Mouse (Mus musculus) adrenal gland, postnatal 4 days (tissue): ENCODE measurements around the gene Olfr1031. TPM values are rescaled to one million over a fixed set of nuclear protein-coding genes. Genes with fewer than 3 reads are reported as not detected.
"Not testable (repeated sequence)": the region's sequence is repeated elsewhere in the genome, so short reads cannot be mapped to it uniquely, and the experiment has no call there.

Source experiments
- DNase-seq, 2 experiments: peaks; one replicate each; pipeline ENCODE4 v3.0.0; 2021 to 2022; ENCODE audit warnings: low spot score in 2 of 2, mixed read lengths in 2 of 2
- long read RNA-seq, 2 experiments: library from polyadenylated mRNA; stranded (forward); transcript quantifications; one replicate each; pipeline ENCODE4 v2.0.0; 2021
- total RNA-seq, 2 experiments: library from RNA; stranded (reverse); gene quantifications; 2 replicates each; pipeline ENCODE4 v1.2.3; 2021

Olfr1031 gene
- not detected for total RNA-seq
- long read RNA-seq, experiment 1, result 0 reads
- long read RNA-seq, experiment 2, result 0 reads

GRCm38 (mm10) chr2:85990004-85990403 lies at the start of gene Olfr1031:
TSS of gene Olfr1031 (plus strand) at chr2:85990304.
- no peak for DNase-seq

- DNase-seq, result no peak
These were observed 40.0 kb upstream of the Olfr1031 start, which contains the start of gene Olfr1028 for GRCm38 (mm10) chr2:85950137-85950536. TSS of gene Olfr1028 (plus strand) at chr2:85950437.

GRCm38 (mm10) chr2:85973595-85973994 lies 16.5 kb upstream of the Olfr1031 start, which contains the start of gene Olfr1029:
TSS of gene Olfr1029 (plus strand) at chr2:85973895.
- DNase-seq, result no peak

- no peak for DNase-seq
These were observed 11.1 kb upstream of the Olfr1031 start, which contains the start of gene Olfr1030 for GRCm38 (mm10) chr2:85978976-85979375. TSS of gene Olfr1030 (plus strand) at chr2:85979276.

- no peak for DNase-seq
These were observed 15.1 kb downstream of the Olfr1031 start, which contains the start of gene Olfr1032 for GRCm38 (mm10) chr2:86005240-86005639. TSS of gene Olfr1032 (plus strand) at chr2:86005540.

- DNase-seq, result not testable (repeated sequence)
These were observed 30.3 kb downstream of the Olfr1031 start, which contains the start of gene Olfr1033 for GRCm38 (mm10) chr2:86020406-86020805. TSS of gene Olfr1033 (plus strand) at chr2:86020633.

- DNase-seq, result not testable (repeated sequence)
These were observed 31.4 kb downstream of the Olfr1031 start for GRCm38 (mm10) chr2:86021518-86021917.

Other genes with a start within 250 kb of the Olfr1031 start
- gene Olfr1012, start 227.5 kb upstream of the Olfr1031 start, total RNA-seq, result not detected
- gene Olfr1013, start 223.2 kb upstream of the Olfr1031 start, total RNA-seq, result not detected
- gene Olfr1014, start 217.6 kb upstream of the Olfr1031 start, total RNA-seq, result not detected
- gene Olfr1015, start 208.3 kb upstream of the Olfr1031 start, total RNA-seq, result not detected
- not detected for gene Olfr1016, start 187.8 kb upstream of the Olfr1031 start, total RNA-seq
- not detected for gene Olfr1018, start 171.8 kb upstream of the Olfr1031 start, total RNA-seq
- not detected for gene Olfr1019, start 144.8 kb upstream of the Olfr1031 start, total RNA-seq
- gene Olfr1020, start 143.3 kb upstream of the Olfr1031 start, total RNA-seq, result not detected
- gene Olfr1022, start 121.7 kb upstream of the Olfr1031 start, total RNA-seq, result not detected
- not detected for gene Olfr1023, start 104.7 kb upstream of the Olfr1031 start, total RNA-seq
- gene Olfr1024, start 85.3 kb upstream of the Olfr1031 start, total RNA-seq, result not detected
- gene Olfr1025-ps1, start 75.1 kb upstream of the Olfr1031 start, total RNA-seq, result not detected
- gene Olfr1026, start 68.7 kb upstream of the Olfr1031 start, total RNA-seq, result not detected
- not detected for gene Olfr1028, start 39.9 kb upstream of the Olfr1031 start, total RNA-seq
- gene Olfr1029, start 16.4 kb upstream of the Olfr1031 start, total RNA-seq, result not detected
- not detected for gene Olfr1030, start 11.0 kb upstream of the Olfr1031 start, total RNA-seq
- gene Olfr1032, start 15.2 kb downstream of the Olfr1031 start, total RNA-seq, result not detected
- gene Olfr1033, start 30.3 kb downstream of the Olfr1031 start, total RNA-seq, result 1 to 10 TPM; 3.2 to 6.0 TPM
- gene Olfr1034, start 55.6 kb downstream of the Olfr1031 start, total RNA-seq, result under 1 TPM; 0.11 to 0.31 TPM
- not detected for gene Olfr1036, start 83.7 kb downstream of the Olfr1031 start, total RNA-seq
- not detected for gene Olfr1037, start 97.1 kb downstream of the Olfr1031 start, total RNA-seq
- gene Olfr1039, start 145.6 kb downstream of the Olfr1031 start, total RNA-seq, result not detected
- gene Olfr1040, start 156.4 kb downstream of the Olfr1031 start, total RNA-seq, result not detected
- gene Olfr1042, start 171.5 kb downstream of the Olfr1031 start, total RNA-seq, result not detected
- not detected for gene Olfr1043, start 177.2 kb downstream of the Olfr1031 start, total RNA-seq
- not detected for gene Olfr1044, start 187.5 kb downstream of the Olfr1031 start, total RNA-seq
- gene Olfr52, start 195.4 kb downstream of the Olfr1031 start, total RNA-seq, result not detected
- not detected for gene Olfr1045, start 212.7 kb downstream of the Olfr1031 start, total RNA-seq
- gene Olfr1046, start 229.0 kb downstream of the Olfr1031 start, total RNA-seq, result not detected
- gene Olfr1047, start 241.1 kb downstream of the Olfr1031 start, total RNA-seq, result not detected
- not detected for gene Olfr1048, start 250.0 kb downstream of the Olfr1031 start, total RNA-seq